Mouse (Mus musculus): ENCODE results near the gene Cyb5r1. TPM values are rescaled to one million over a fixed set of nuclear protein-coding genes. Genes with fewer than 3 reads are reported as not detected.
A peak's percentile ranks its signal among the peaks of the same experiment; 100 is the strongest.
"Not testable (repeated sequence)": the region's sequence is repeated elsewhere in the genome, so short reads cannot be mapped to it uniquely, and the experiment has no call there.

Gene Cyb5r1
- polyA plus RNA-seq, 1 experiment = 40.5 TPM

- Histone ChIP-seq H3K27me3 (ENCODE audit: control insufficient read depth, insufficient read depth, low read length) (no peaks in the 10 kb centered on the region), H3K4me3 (ENCODE audit: control insufficient read depth, low read depth, low read length) (no peak overlapping the region), H3K4me1 (ENCODE audit: control insufficient read depth, insufficient read depth, low read length) (peaks cover 2% of the 10 kb centered on the region; the same call in 1 of the 2 replicates), H3K27ac (ENCODE audit: control insufficient read depth, insufficient read depth, low read depth, low read length) (no peak overlapping the region), H3K36me3 (ENCODE audit: control insufficient read depth, insufficient read depth, low read length) (peaks cover 12% of the 10 kb centered on the region)
- TF ChIP-seq CTCF (IDR thresholded peaks at IDR 0.05; ENCODE audit: control insufficient read depth, insufficient read depth, insufficient replicate concordance, low read depth, low read length) (no peak), POLR2A (IDR thresholded peaks at IDR 0.05; ENCODE audit: control insufficient read depth, low read depth, low read length) (no peak)
These were observed 20.9 kb downstream of the Cyb5r1 start for GRCm38 (mm10) chr1:134426289-134426688.

- H3K36me3 ChIP-seq (ENCODE audit: control insufficient read depth, insufficient read depth, low read length) = peaks cover 3% of the 10 kb centered on the region
- H3K27ac ChIP-seq (ENCODE audit: control insufficient read depth, insufficient read depth, low read depth, low read length) = peak overlapping the region; percentile 24
- peaks cover 2% of the 10 kb centered on the region; the same call in 1 of the 2 replicates for H3K4me1 ChIP-seq (ENCODE audit: control insufficient read depth, insufficient read depth, low read length)
- H3K4me3 ChIP-seq (ENCODE audit: control insufficient read depth, low read depth, low read length) = no peak overlapping the region
- H3K27me3 ChIP-seq (ENCODE audit: control insufficient read depth, insufficient read depth, low read length) = no peaks in the 10 kb centered on the region
- TF ChIP-seq CTCF (IDR thresholded peaks at IDR 0.05; ENCODE audit: control insufficient read depth, insufficient read depth, insufficient replicate concordance, low read depth, low read length) (no peak), POLR2A (IDR thresholded peaks at IDR 0.05; ENCODE audit: control insufficient read depth, low read depth, low read length) (no peak)
These were observed 27.6 kb downstream of the Cyb5r1 start for GRCm38 (mm10) chr1:134433002-134433401.

- peak overlapping the region; percentile 24 for H3K27ac ChIP-seq (ENCODE audit: control insufficient read depth, insufficient read depth, low read depth, low read length)
- peaks cover 2% of the 10 kb centered on the region; the same call in 1 of the 2 replicates for H3K4me1 ChIP-seq (ENCODE audit: control insufficient read depth, insufficient read depth, low read length)
- H3K4me3 ChIP-seq (ENCODE audit: control insufficient read depth, low read depth, low read length) = no peak overlapping the region
- H3K36me3 ChIP-seq (ENCODE audit: control insufficient read depth, insufficient read depth, low read length) = peaks cover 3% of the 10 kb centered on the region
- no peaks in the 10 kb centered on the region for H3K27me3 ChIP-seq (ENCODE audit: control insufficient read depth, insufficient read depth, low read length)
- TF ChIP-seq POLR2A (IDR thresholded peaks at IDR 0.05; ENCODE audit: control insufficient read depth, low read depth, low read length) (no peak), CTCF (IDR thresholded peaks at IDR 0.05; ENCODE audit: control insufficient read depth, insufficient read depth, insufficient replicate concordance, low read depth, low read length) (no peak)
These were observed 28.1 kb downstream of the Cyb5r1 start for GRCm38 (mm10) chr1:134433473-134433872.

- Histone ChIP-seq H3K27me3 (ENCODE audit: control insufficient read depth, insufficient read depth, low read length) (no peaks in the 10 kb centered on the region), H3K36me3 (ENCODE audit: control insufficient read depth, insufficient read depth, low read length) (no peaks in the 10 kb centered on the region; the same call in 1 of the 2 replicates), H3K4me1 (ENCODE audit: control insufficient read depth, insufficient read depth, low read length) (peaks cover 2% of the 10 kb centered on the region; the same call in 1 of the 2 replicates), H3K4me3 (ENCODE audit: control insufficient read depth, low read depth, low read length) (no peak overlapping the region), H3K27ac (ENCODE audit: control insufficient read depth, insufficient read depth, low read depth, low read length) (no peak overlapping the region)
- TF ChIP-seq CTCF (IDR thresholded peaks at IDR 0.05; ENCODE audit: control insufficient read depth, insufficient read depth, insufficient replicate concordance, low read depth, low read length) (no peak), POLR2A (IDR thresholded peaks at IDR 0.05; ENCODE audit: control insufficient read depth, low read depth, low read length) (no peak)
These were observed 30.1 kb downstream of the Cyb5r1 start for GRCm38 (mm10) chr1:134435414-134435813.

- H3K36me3 ChIP-seq (ENCODE audit: control insufficient read depth, insufficient read depth, low read length) = no peaks in the 10 kb centered on the region
- H3K27ac ChIP-seq (ENCODE audit: control insufficient read depth, insufficient read depth, low read depth, low read length) = no peak overlapping the region
- no peak overlapping the region for H3K4me3 ChIP-seq (ENCODE audit: control insufficient read depth, low read depth, low read length)
- no peaks in the 10 kb centered on the region for H3K4me1 ChIP-seq (ENCODE audit: control insufficient read depth, insufficient read depth, low read length)
- H3K27me3 ChIP-seq (ENCODE audit: control insufficient read depth, insufficient read depth, low read length) = no peaks in the 10 kb centered on the region
- TF ChIP-seq POLR2A (IDR thresholded peaks at IDR 0.05; ENCODE audit: control insufficient read depth, low read depth, low read length) (no peak), CTCF (IDR thresholded peaks at IDR 0.05; ENCODE audit: control insufficient read depth, insufficient read depth, insufficient replicate concordance, low read depth, low read length) (no peak)
These were observed 35.1 kb downstream of the Cyb5r1 start for GRCm38 (mm10) chr1:134440437-134440836.

- H3K36me3 ChIP-seq (ENCODE audit: control insufficient read depth, insufficient read depth, low read length); H3K27ac ChIP-seq (ENCODE audit: control insufficient read depth, insufficient read depth, low read depth, low read length); H3K4me1 ChIP-seq (ENCODE audit: control insufficient read depth, insufficient read depth, low read length); H3K27me3 ChIP-seq (ENCODE audit: control insufficient read depth, insufficient read depth, low read length); H3K4me3 ChIP-seq (ENCODE audit: control insufficient read depth, low read depth, low read length): not testable (repeated sequence)
These were observed 36.4 kb downstream of the Cyb5r1 start for GRCm38 (mm10) chr1:134441737-134442136.

- Histone ChIP-seq H3K4me1 (ENCODE audit: control insufficient read depth, insufficient read depth, low read length) (no peaks in the 10 kb centered on the region), H3K27ac (ENCODE audit: control insufficient read depth, insufficient read depth, low read depth, low read length) (no peak overlapping the region), H3K4me3 (ENCODE audit: control insufficient read depth, low read depth, low read length) (no peak overlapping the region), H3K36me3 (ENCODE audit: control insufficient read depth, insufficient read depth, low read length) (no peaks in the 10 kb centered on the region), H3K27me3 (ENCODE audit: control insufficient read depth, insufficient read depth, low read length) (no peaks in the 10 kb centered on the region)
- TF ChIP-seq CTCF (IDR thresholded peaks at IDR 0.05; ENCODE audit: control insufficient read depth, insufficient read depth, insufficient replicate concordance, low read depth, low read length) (no peak), POLR2A (IDR thresholded peaks at IDR 0.05; ENCODE audit: control insufficient read depth, low read depth, low read length) (no peak)
These were observed 37.0 kb downstream of the Cyb5r1 start for GRCm38 (mm10) chr1:134442394-134442793.

- H3K4me1 ChIP-seq (ENCODE audit: control insufficient read depth, insufficient read depth, low read length); H3K27ac ChIP-seq (ENCODE audit: control insufficient read depth, insufficient read depth, low read depth, low read length); H3K36me3 ChIP-seq (ENCODE audit: control insufficient read depth, insufficient read depth, low read length); H3K4me3 ChIP-seq (ENCODE audit: control insufficient read depth, low read depth, low read length); H3K27me3 ChIP-seq (ENCODE audit: control insufficient read depth, insufficient read depth, low read length): not testable (repeated sequence)
These were observed 37.9 kb downstream of the Cyb5r1 start for GRCm38 (mm10) chr1:134443288-134443687.
